Mouse (Mus musculus) right cerebral cortex, postnatal 10 days (tissue): ENCODE results near the gene Rpl29.

Source experiments
- DNase-seq, 2 experiments: peaks; one replicate each; pipeline ENCODE4 v3.0.0; 2021; ENCODE audit warnings: low spot score in 2 of 2

The Rpl29 gene

GRCm38 (mm10) chr9:106472321-106472720, 43.1 kb downstream of the Rpl29 start:
- peak in 1 of 2 experiments; percentile 18 for DNase-seq

- peak; percentile 26 to 35 for DNase-seq
Measured at GRCm38 (mm10) chr9:106473081-106473752, 44.0 kb downstream of the Rpl29 start.

- DNase-seq, result peak in 1 of 2 experiments; percentile 30
Measured at GRCm38 (mm10) chr9:106473753-106474105, 44.5 kb downstream of the Rpl29 start.

- DNase-seq, result peak; percentile 40 to 62
Measured at GRCm38 (mm10) chr9:106474456-106474855, 45.2 kb downstream of the Rpl29 start.

- peak; percentile 31 to 41 for DNase-seq
Measured at GRCm38 (mm10) chr9:106475046-106475445, 45.8 kb downstream of the Rpl29 start.

- DNase-seq, result peak; percentile 27 to 37
Measured at GRCm38 (mm10) chr9:106475663-106476001, 46.4 kb downstream of the Rpl29 start, which contains the start of gene Rrp9. Gene Rrp9 (plus strand): TSS chr9:106475963.

- DNase-seq, result peak; percentile 46 to 49
Measured at GRCm38 (mm10) chr9:106476002-106476923, 47.0 kb downstream of the Rpl29 start.

GRCm38 (mm10) chr9:106476924-106477484, 47.8 kb downstream of the Rpl29 start, which contains the start of gene Parp3:
Gene Parp3 (minus strand): TSS chr9:106476949.
- peak; percentile 100 for DNase-seq

GRCm38 (mm10) chr9:106477649-106478048, 48.4 kb downstream of the Rpl29 start:
- DNase-seq, result peak; percentile 25 to 27

GRCm38 (mm10) chr9:106478101-106478500, 48.8 kb downstream of the Rpl29 start:
- peak in 1 of 2 experiments; percentile 22 for DNase-seq

GRCm38 (mm10) chr9:106480541-106480940, 51.3 kb downstream of the Rpl29 start:
- DNase-seq, result peak in 1 of 2 experiments; percentile 20

- peak in 1 of 2 experiments; percentile 25 for DNase-seq
Measured at GRCm38 (mm10) chr9:106481075-106481474, 51.8 kb downstream of the Rpl29 start.
